Mouse (Mus musculus): ENCODE results near the gene Scn1a.
A peak's percentile ranks its signal among the peaks of the same experiment; 100 is the strongest.

GRCm38 (mm10) chr2:66462458-66462857, 21.8 kb upstream of the Scn1a start:
- TF ChIP-seq POLR2A (IDR thresholded peaks at IDR 0.05; ENCODE audit: low read depth, low read length): no peak
- TF ChIP-seq ETS1 (conservative IDR thresholded peaks at IDR 0.05; ENCODE audit: low read depth, low read length): no peak
- TF ChIP-seq BHLHE40 (IDR thresholded peaks at IDR 0.05; ENCODE audit: low read depth, low read length): no peak
- TF ChIP-seq CTCF (conservative IDR thresholded peaks at IDR 0.05 in 1 of 2, IDR thresholded peaks at IDR 0.05 in 1 of 2; ENCODE audit: low read depth in 2 of 2, low read length in 2 of 2): peak in 1 of 2 experiments; percentile 1; a peak in 1 of 4 replicates
- TF ChIP-seq MAX (IDR thresholded peaks at IDR 0.05; ENCODE audit: low read length): no peak
- TF ChIP-seq USF1 (IDR thresholded peaks at IDR 0.05; ENCODE audit: low read depth, low read length): no peak
- no peak for TF ChIP-seq NELFE (IDR thresholded peaks at IDR 0.05; ENCODE audit: low read depth, low read length)
- no peak for TF ChIP-seq SMC3 (IDR thresholded peaks at IDR 0.05; ENCODE audit: low read depth, low read length)
- TF ChIP-seq NRF1 (IDR thresholded peaks at IDR 0.05; ENCODE audit: low read depth, low read length): no peak
- no peak for TF ChIP-seq ZNF384 (IDR thresholded peaks at IDR 0.05; ENCODE audit: low read depth, low read length)
